Mouse (Mus musculus): ENCODE measurements around the gene Htra2.
A peak's percentile ranks its signal among the peaks of the same experiment; 100 is the strongest.

Htra2 gene

GRCm38 (mm10) chr6:83054871-83055431 lies at the start of gene Htra2:
Htra2 (minus strand) TSS chr6:83055273.
- DNase-seq, result no peak

GRCm38 (mm10) chr6:83104158-83104557 lies 49.1 kb upstream of the Htra2 start:
- no peak for DNase-seq

- DNase-seq, result no peak
Measured at GRCm38 (mm10) chr6:83103130-83103650, 48.1 kb upstream of the Htra2 start.

GRCm38 (mm10) chr6:83101688-83102556 lies 46.8 kb upstream of the Htra2 start:
- peak; percentile 80 for DNase-seq

GRCm38 (mm10) chr6:83101316-83101687 lies 46.2 kb upstream of the Htra2 start, which contains the start of the genes Ccdc142 and Gm42688:
Ccdc142 (plus strand) TSS chr6:83101601.
Gm42688 (plus strand) TSS chr6:83101617.
- DNase-seq, result peak; percentile 94

- DNase-seq, result peak; percentile 85
Measured at GRCm38 (mm10) chr6:83098411-83098810, 43.3 kb upstream of the Htra2 start.

GRCm38 (mm10) chr6:83095968-83096367 lies 40.9 kb upstream of the Htra2 start:
- no peak for DNase-seq

GRCm38 (mm10) chr6:83092416-83093127 lies 37.5 kb upstream of the Htra2 start:
- DNase-seq, result peak; percentile 71

GRCm38 (mm10) chr6:83087926-83088260 lies 32.8 kb upstream of the Htra2 start:
- no peak for DNase-seq

- peak; percentile 49 for DNase-seq
Measured at GRCm38 (mm10) chr6:83087205-83087925, 32.3 kb upstream of the Htra2 start.

GRCm38 (mm10) chr6:83086121-83087035 lies 31.3 kb upstream of the Htra2 start, which contains the start of gene Lbx2:
Lbx2 (plus strand) TSS chr6:83086367.
- DNase-seq, result no peak

- peak; percentile 15 for DNase-seq
Measured at GRCm38 (mm10) chr6:83084477-83084876, 29.4 kb upstream of the Htra2 start.

- no peak for DNase-seq
Measured at GRCm38 (mm10) chr6:83083497-83083896, 28.4 kb upstream of the Htra2 start.

GRCm38 (mm10) chr6:83080210-83080609 lies 25.1 kb upstream of the Htra2 start:
- DNase-seq, result no peak

GRCm38 (mm10) chr6:83078324-83078858 lies 23.3 kb upstream of the Htra2 start:
- DNase-seq, result peak; percentile 99

- DNase-seq, result no peak
Measured at GRCm38 (mm10) chr6:83077630-83078323, 22.7 kb upstream of the Htra2 start, which contains the start of gene Pcgf1. Pcgf1 (plus strand) TSS chr6:83077869.

- DNase-seq, result no peak
Measured at GRCm38 (mm10) chr6:83074979-83075378, 19.9 kb upstream of the Htra2 start.

GRCm38 (mm10) chr6:83071220-83071619 lies 16.1 kb upstream of the Htra2 start:
- DNase-seq, result no peak

- no peak for DNase-seq
Measured at GRCm38 (mm10) chr6:83070311-83071219, 15.5 kb upstream of the Htra2 start.

GRCm38 (mm10) chr6:83070247-83070310 lies 15.0 kb upstream of the Htra2 start, which contains the start of gene Tlx2:
Tlx2 (minus strand) TSS chr6:83070293.
- DNase-seq, result no peak
